ENCODE assay signal across 16 mouse cellular contexts in the genomic region with DNA sequence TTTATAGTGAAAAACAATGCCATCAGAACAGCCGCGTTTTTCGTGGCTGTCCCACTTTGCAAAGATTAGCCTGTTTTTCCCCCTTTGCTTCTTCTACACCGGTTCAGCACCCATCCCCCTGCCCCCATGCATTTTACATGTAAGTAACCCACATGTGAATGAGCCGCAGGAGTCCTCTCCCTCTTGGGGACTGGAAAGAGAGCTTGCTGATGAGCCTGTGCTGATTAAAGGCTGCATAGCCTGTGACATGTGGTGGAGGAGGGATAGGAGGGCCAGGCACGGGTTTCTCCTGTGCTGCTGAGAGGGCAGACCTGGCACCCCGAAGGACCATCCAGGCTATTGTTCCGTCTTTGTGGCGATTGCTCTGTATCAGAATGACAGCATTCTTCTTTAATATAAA.
A peak's percentile ranks its signal among the peaks of the same experiment; 100 is the strongest.
DNase-seq lines count a peak whose midpoint lies in the region; ATAC-seq lines count a peak whose summit lies in the region.
"Had no signal": no experiment of that assay in that cellular context is flagged by ENCODE, and none has a peak within 500 bp of the region (broad histone marks: within the 10 kb centered on the region; RNA-seq: fewer than 3 reads in every experiment).

No protein-coding gene starts in this region.

- no peak overlapping the region for H3K4me2 ChIP-seq in neural tube, embryonic 11.5 days (ENCODE audit: low read depth)
- 0 out of 2 replicates have a peak overlapping the region, but pooled peaks have one; percentile 18 for H3K4me2 ChIP-seq in neural tube, embryonic 12.5 days (replicated peaks)
- H3K4me2 ChIP-seq: limb, embryonic 12.5 days; stomach, embryonic 15.5 days had no signal

- H3K27ac ChIP-seq in neural tube, embryonic 11.5 days (ENCODE audit: low read depth, low read length), result peak overlapping the region; percentile 69
- peak overlapping the region; percentile 75 for H3K27ac ChIP-seq in midbrain, embryonic 10.5 days (replicated peaks)
- peak overlapping the region; percentile 37; the same call in 1 of the 2 replicates for H3K27ac ChIP-seq in neural tube, embryonic 12.5 days
- H3K27ac ChIP-seq: embryonic facial prominence, embryonic 10.5 days; limb, embryonic 12.5 days; liver, embryonic 14.5 days; stomach, embryonic 15.5 days had no signal

- no peak for ATAC-seq in neural tube, embryonic 11.5 days (ENCODE audit: insufficient read depth, low FRiP score, low TSS enrichment)
- no peak for ATAC-seq in neural tube, embryonic 12.5 days (ENCODE audit: low FRiP score, low read depth)
- no peak for ATAC-seq in megakaryocyte-erythroid progenitor cell, adult 5-6 weeks (replicated peaks; ENCODE audit: low FRiP score, low TSS enrichment, poor library complexity, severe bottlenecking)

- H3K9ac ChIP-seq in neural tube, embryonic 11.5 days (ENCODE audit: low read length), result no peak overlapping the region
- 0 out of 2 replicates have a peak overlapping the region, but pooled peaks have one; percentile 21 for H3K9ac ChIP-seq in neural tube, embryonic 12.5 days
- H3K9ac ChIP-seq: limb, embryonic 12.5 days; liver, embryonic 14.5 days; stomach, embryonic 15.5 days had no signal

- no peak overlapping the region for H3K4me3 ChIP-seq in neural tube, embryonic 11.5 days (ENCODE audit: low read depth, low read length)
- H3K4me3 ChIP-seq in midbrain, embryonic 10.5 days, result no peak overlapping the region
- no peak overlapping the region for H3K4me3 ChIP-seq in neural tube, embryonic 12.5 days
- H3K4me3 ChIP-seq: embryonic facial prominence, embryonic 10.5 days; limb, embryonic 12.5 days; stomach, embryonic 15.5 days had no signal

- H3K36me3 ChIP-seq in neural tube, embryonic 11.5 days (ENCODE audit: control insufficient read depth, insufficient read depth, low read length), result no peaks in the 10 kb centered on the region
- H3K36me3 ChIP-seq in midbrain, embryonic 10.5 days, result no peaks in the 10 kb centered on the region
- H3K36me3 ChIP-seq in neural tube, embryonic 12.5 days, result no peaks in the 10 kb centered on the region
- H3K36me3 ChIP-seq: embryonic facial prominence, embryonic 10.5 days; limb, embryonic 12.5 days; stomach, embryonic 15.5 days had no signal

- no peaks in the 10 kb centered on the region for H3K27me3 ChIP-seq in neural tube, embryonic 11.5 days (ENCODE audit: control insufficient read depth, insufficient read depth, low read length)
- no peaks in the 10 kb centered on the region for H3K27me3 ChIP-seq in midbrain, embryonic 10.5 days (ENCODE audit: low read depth, poor library complexity, severe bottlenecking)
- H3K27me3 ChIP-seq in neural tube, embryonic 12.5 days (replicated peaks), result no peaks in the 10 kb centered on the region
- H3K27me3 ChIP-seq: limb, embryonic 12.5 days; stomach, embryonic 15.5 days had no signal

- no peaks in the 10 kb centered on the region; the same call in 1 of the 2 replicates for H3K4me1 ChIP-seq in neural tube, embryonic 11.5 days (ENCODE audit: control insufficient read depth, insufficient read depth, low read length)
- H3K4me1 ChIP-seq in midbrain, embryonic 10.5 days, result peaks cover 16% of the 10 kb centered on the region
- H3K4me1 ChIP-seq in neural tube, embryonic 12.5 days, result peaks cover 4% of the 10 kb centered on the region
- H3K4me1 ChIP-seq: limb, embryonic 12.5 days; stomach, embryonic 15.5 days had no signal

- DNase-seq in neural tube, embryonic 11.5 days (ENCODE audit: low spot score), result peak; percentile 19
- DNase-seq in neural tube, embryonic 10.5 days (ENCODE audit: extremely low spot score, low spot score), result no peak
- DNase-seq in midbrain, embryonic 10.5 days (ENCODE audit: low spot score), result peak; percentile 12
- no peak for DNase-seq in testis, postnatal 14 days (ENCODE audit: low spot score)
- DNase-seq in adrenal gland, postnatal 4 days (ENCODE audit: low spot score in 2 of 2), result no peak
- DNase-seq: cerebellum, adult 11 months; cerebellum, postnatal 25 days; kidney, adult 2 months; kidney, postnatal 25 days; right cerebral cortex, postnatal 14 days had no signal

- no peaks in the 10 kb centered on the region for H3K9me3 ChIP-seq in neural tube, embryonic 11.5 days (ENCODE audit: control insufficient read depth, low read length)
- H3K9me3 ChIP-seq in midbrain, embryonic 10.5 days (replicated peaks), result no peaks in the 10 kb centered on the region
- H3K9me3 ChIP-seq in neural tube, embryonic 12.5 days, result no peaks in the 10 kb centered on the region
- H3K9me3 ChIP-seq: embryonic facial prominence, embryonic 10.5 days; limb, embryonic 12.5 days; stomach, embryonic 15.5 days had no signal

- 53% methylated on average over 9 of the region's 9 CpGs for WGBS in neural tube, embryonic 11.5 days
- WGBS in midbrain, embryonic 10.5 days, result 52% methylated on average over 9 of the region's 9 CpGs
- 48% methylated on average over 9 of the region's 9 CpGs for WGBS in neural tube, embryonic 12.5 days

Comparison
In these comparisons a context has a peak if more than half of its experiments do, and no peak if none do; other contexts are left out.
1. DNase-seq: peak in neural tube, embryonic 11.5 days (single experiment) and midbrain, embryonic 10.5 days (single experiment); none in neural tube, embryonic 10.5 days (single experiment), testis, postnatal 14 days (single experiment) and adrenal gland, postnatal 4 days (0 of 2).
2. Peak in every context shown above with its lines, with median percentiles within 50 percentile points of each other: H3K27ac ChIP-seq.